Mouse (Mus musculus): ENCODE data around the gene Wwox.
A peak's percentile ranks its signal among the peaks of the same experiment; 100 is the strongest.

Gene Wwox

GRCm38 (mm10) chr8:114439334-114440204 is at the start of gene Wwox:
Gene Wwox (plus strand): TSS chr8:114439655.
- DNase-seq (ENCODE audit: low spot score), result peak; percentile 98

GRCm38 (mm10) chr8:114390465-114391254 is 48.8 kb upstream of the Wwox start:
- DNase-seq (ENCODE audit: low spot score), result peak; percentile 14

- no peak for DNase-seq (ENCODE audit: low spot score)
Measured at GRCm38 (mm10) chr8:114398326-114398725, 41.1 kb upstream of the Wwox start.

GRCm38 (mm10) chr8:114399273-114399672 is 40.2 kb upstream of the Wwox start:
- DNase-seq (ENCODE audit: low spot score), result no peak

DNA sequence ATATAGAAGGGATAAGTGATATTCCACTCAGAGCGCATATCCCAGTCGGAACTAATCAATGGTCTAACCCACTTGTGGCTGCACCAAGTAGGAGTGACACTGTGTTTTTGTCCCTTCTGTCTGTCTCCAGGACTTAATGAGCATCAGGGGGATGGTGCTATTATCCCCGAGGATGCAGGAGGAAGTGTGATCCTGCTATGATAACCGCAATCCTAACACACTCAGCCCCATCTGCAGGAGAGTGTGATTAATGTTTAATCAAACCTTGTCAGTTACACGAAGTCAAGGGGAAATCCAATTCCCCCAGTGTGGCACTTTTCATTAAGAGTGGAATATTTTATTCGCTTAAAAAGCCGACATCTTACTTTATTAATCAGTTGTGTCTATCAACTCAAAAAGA is 37.8 kb upstream of the Wwox start:
- DNase-seq (ENCODE audit: low spot score), result no peak

GRCm38 (mm10) chr8:114411421-114411820 is 28.0 kb upstream of the Wwox start:
- no peak for DNase-seq (ENCODE audit: low spot score)

- no peak for DNase-seq (ENCODE audit: low spot score)
Measured at GRCm38 (mm10) chr8:114417786-114418185, 21.7 kb upstream of the Wwox start, which contains the start of gene Clec3a. Gene Clec3a (plus strand): TSS chr8:114418086.

GRCm38 (mm10) chr8:114418486-114418885 is 21.0 kb upstream of the Wwox start:
- DNase-seq (ENCODE audit: low spot score), result no peak

DNA sequence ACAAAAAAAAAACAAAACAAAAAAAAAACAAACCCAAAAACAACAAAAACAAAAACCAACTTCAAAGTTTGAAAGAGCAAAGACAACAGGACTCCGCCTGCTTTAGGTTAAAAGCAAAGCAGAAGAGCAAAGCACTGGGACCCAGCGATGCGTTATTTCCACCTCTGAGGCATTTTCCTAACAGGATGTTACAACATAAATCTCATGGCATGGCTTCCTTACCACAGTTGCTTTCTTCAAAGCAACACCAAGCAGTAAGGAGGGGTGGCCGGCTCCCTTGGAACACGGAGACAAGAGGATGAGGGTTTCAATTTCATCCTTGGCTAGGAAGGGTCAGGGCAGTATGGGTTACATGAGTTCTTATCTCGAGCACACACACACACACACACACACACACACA is 20.6 kb upstream of the Wwox start:
- no peak for DNase-seq (ENCODE audit: low spot score)

DNA sequence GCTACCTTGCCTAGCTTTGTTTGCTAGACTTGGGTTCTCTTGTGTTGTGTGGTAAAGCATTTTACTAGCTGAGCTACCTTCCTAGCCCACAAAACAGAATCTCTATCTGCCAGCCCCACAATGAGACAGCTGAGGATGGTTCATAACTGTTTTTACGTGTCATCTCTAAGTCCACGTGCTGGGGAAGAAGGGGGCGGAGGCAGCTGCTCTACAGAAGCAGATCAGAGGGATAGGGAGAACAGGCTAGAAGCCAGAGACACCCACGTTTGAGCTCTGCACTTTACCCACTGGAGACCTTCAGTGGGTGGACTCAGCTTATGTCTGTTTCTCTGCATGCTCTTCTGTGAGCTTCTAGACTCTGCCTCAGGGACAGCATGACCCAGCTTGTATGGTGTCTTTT is 17.9 kb upstream of the Wwox start:
- no peak for DNase-seq (ENCODE audit: low spot score)

DNA sequence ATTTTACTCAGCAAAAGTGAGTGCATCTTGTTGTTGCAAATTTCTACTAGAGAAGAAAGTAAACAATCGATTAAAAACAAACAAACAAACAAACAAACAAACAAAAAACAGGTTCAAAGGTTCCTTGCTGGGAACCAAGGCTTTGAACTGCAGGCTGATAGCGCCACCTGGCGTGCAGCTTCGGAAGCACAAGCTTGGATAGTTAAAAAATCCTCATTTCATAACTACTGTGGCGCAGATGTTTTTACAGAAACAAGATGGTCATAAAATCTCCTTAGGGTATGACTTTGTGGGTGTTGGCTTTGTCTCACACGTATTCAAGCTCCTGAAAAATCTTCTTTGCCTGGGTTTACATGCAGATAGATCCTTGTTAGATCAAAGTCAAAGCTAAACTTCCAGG is 1.2 kb upstream of the Wwox start:
- peak; percentile 11 for DNase-seq (ENCODE audit: low spot score)

- no peak for DNase-seq (ENCODE audit: low spot score)
Measured at GRCm38 (mm10) chr8:114440205-114440589, 742 bp downstream of the Wwox start.

DNA sequence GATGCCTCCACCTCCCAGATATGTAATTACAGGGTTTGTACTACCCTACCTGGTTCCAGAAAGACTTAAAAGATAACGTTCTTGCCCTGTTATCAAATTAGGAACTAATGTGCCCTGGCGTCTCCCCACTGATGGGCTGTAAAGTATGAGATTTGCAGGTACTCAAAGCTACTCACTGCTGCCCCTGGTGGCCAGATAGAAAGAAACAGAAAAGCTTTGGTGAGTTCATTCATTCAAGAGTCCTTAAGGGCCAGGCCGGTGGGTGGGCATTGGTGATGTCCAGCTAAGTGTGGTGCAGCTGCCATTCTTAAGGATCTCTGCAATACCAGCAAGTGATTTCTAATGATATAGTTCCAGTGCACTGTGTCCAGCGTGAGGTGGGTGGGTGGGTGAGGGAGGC is 2.2 kb downstream of the Wwox start:
- peak; percentile 9 for DNase-seq (ENCODE audit: low spot score)

DNA sequence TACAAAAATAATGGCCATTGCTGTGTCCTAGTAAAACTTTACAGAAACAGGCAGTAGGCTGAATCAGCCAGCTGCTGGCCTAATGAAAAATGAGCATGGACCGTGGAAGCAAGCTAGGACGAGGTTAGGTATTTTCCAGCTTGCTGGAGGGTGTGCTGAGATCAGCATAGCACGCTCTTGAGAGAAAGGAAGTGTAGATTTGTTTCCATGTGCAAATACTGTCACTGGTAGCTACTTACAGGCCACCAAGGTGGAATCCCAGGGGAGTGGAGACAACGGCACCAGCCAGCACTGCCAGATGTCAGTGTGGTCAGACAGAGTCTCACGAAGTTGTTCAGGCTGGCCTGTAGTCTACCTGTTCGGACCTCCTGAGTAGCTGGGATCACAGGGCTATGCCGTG is 7.4 kb downstream of the Wwox start:
- DNase-seq (ENCODE audit: low spot score), result no peak

DNA sequence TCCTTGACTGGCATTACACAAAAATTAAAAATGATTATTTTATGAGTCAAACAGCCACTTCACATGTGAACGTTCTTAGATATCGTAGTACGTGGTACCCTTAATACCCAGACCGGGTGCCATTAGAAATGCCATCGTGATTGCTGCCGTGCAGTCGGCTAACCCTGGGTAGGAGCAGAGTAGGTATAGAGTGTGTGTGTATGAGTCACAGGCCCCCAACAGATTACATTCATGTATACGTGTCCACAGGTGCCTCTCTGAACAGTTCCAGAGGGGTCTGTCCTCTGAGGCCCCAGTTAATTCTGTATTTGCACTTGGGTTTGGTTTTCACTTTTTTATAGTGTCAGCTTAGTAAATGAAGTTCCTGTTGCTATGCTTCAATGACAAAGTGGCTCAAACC is 12.8 kb downstream of the Wwox start:
- no peak for DNase-seq (ENCODE audit: low spot score)

- peak; percentile 80 for DNase-seq (ENCODE audit: low spot score)
Measured at GRCm38 (mm10) chr8:114452781-114453221, 13.3 kb downstream of the Wwox start.

GRCm38 (mm10) chr8:114455302-114455701 is 15.8 kb downstream of the Wwox start:
- DNase-seq (ENCODE audit: low spot score), result no peak

GRCm38 (mm10) chr8:114455953-114456352 is 16.5 kb downstream of the Wwox start:
- DNase-seq (ENCODE audit: low spot score), result peak; percentile 66

- DNase-seq (ENCODE audit: low spot score), result peak; percentile 23
Measured at GRCm38 (mm10) chr8:114458113-114458784, 18.8 kb downstream of the Wwox start.

GRCm38 (mm10) chr8:114460600-114460999 is 21.1 kb downstream of the Wwox start:
- DNase-seq (ENCODE audit: low spot score), result peak; percentile 9

DNA sequence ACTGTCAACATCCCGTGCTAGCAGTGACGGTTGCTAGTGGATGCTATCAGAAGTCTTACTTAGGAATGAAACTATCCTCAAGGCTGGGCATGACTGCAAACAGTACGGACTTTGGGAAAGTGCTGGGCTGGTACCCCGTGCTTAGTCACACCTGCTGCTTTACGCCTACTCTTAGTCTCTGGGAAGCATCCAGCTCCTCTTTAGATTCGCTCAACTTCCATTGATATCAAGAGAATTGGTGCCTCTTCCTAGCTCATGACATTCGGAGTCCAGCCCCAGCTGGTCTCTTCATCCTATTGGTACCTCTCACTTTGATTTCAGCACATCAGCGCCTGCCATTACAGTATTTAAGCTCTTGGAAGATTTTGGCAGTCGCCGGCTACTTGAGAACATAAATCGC is 23.1 kb downstream of the Wwox start:
- DNase-seq (ENCODE audit: low spot score), result no peak

DNA sequence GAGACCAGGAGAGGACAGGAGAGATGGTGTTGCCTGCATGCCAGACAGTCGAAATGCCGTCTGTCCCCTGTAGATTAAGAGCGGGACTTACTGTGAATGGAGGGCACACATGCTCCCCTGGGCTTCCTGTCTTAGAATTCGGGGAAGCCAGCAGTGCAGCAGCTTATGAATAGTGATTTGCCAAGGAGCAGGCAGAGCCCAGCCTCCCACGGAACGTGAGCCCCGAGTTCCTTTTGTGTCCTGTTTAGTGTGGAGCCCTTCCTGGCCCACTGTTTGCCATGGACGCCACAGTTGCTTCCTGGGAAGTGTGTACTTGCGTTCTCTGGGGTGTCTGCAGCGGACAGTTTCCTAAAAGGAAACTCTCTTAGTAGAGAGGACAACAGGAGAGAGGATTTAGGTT is 23.9 kb downstream of the Wwox start:
- DNase-seq (ENCODE audit: low spot score), result no peak

Measured in lung, postnatal 25 days (tissue).